Mouse (Mus musculus) layer of hippocampus, postnatal 25 days (tissue): Measurements from ENCODE around the gene Fnbp1. TPM values are rescaled to one million over a fixed set of nuclear protein-coding genes. Genes with fewer than 3 reads are reported as not detected.

Experiments
- DNase-seq, 2 experiments: peaks; one replicate each; pipeline ENCODE4 v3.0.0; 2022; ENCODE audit warnings: mixed read lengths in 2 of 2, low spot score in 1 of 2; ENCODE audit errors: extremely low spot score in 1 of 2
- total RNA-seq, 2 experiments: library from RNA; stranded (reverse); gene quantifications; 2 replicates each; pipeline ENCODE4 v1.2.3; 2021

Fnbp1 gene
- total RNA-seq, 2 experiments from 2014 or later: 95.1 to 118 TPM

- DNase-seq: no peak
Measured at GRCm38 (mm10) chr2:31075836-31076235, 66.0 kb downstream of the Fnbp1 start.

GRCm38 (mm10) chr2:31075168-31075567 lies 66.6 kb downstream of the Fnbp1 start:
- DNase-seq: no peak

- DNase-seq: no peak
Measured at GRCm38 (mm10) chr2:31069506-31069905, 72.3 kb downstream of the Fnbp1 start.

GRCm38 (mm10) chr2:31069114-31069445 lies 72.7 kb downstream of the Fnbp1 start:
- DNase-seq: no peak

- peak in 1 of 2 experiments; percentile 58 for DNase-seq
Measured at GRCm38 (mm10) chr2:31068246-31069113, 73.3 kb downstream of the Fnbp1 start.

- DNase-seq: no peak
Measured at GRCm38 (mm10) chr2:31067696-31068245, 74.0 kb downstream of the Fnbp1 start.

GRCm38 (mm10) chr2:31067059-31067595 lies 74.7 kb downstream of the Fnbp1 start:
- no peak for DNase-seq

- no peak for DNase-seq
Measured at GRCm38 (mm10) chr2:31066019-31066789, 75.6 kb downstream of the Fnbp1 start.

- no peak for DNase-seq
Measured at GRCm38 (mm10) chr2:31061868-31062628, 79.8 kb downstream of the Fnbp1 start.

- DNase-seq: no peak
Measured at GRCm38 (mm10) chr2:31060787-31061730, 80.7 kb downstream of the Fnbp1 start.

GRCm38 (mm10) chr2:31060271-31060670 lies 81.5 kb downstream of the Fnbp1 start:
- DNase-seq: no peak

- DNase-seq: no peak
Measured at GRCm38 (mm10) chr2:31058443-31058842, 83.4 kb downstream of the Fnbp1 start.

GRCm38 (mm10) chr2:31057549-31058177 lies 84.1 kb downstream of the Fnbp1 start:
- peak in 1 of 2 experiments; percentile 14 for DNase-seq

GRCm38 (mm10) chr2:31056070-31056469 lies 85.7 kb downstream of the Fnbp1 start:
- DNase-seq: no peak

- DNase-seq: no peak
Measured at GRCm38 (mm10) chr2:31053851-31054340, 87.9 kb downstream of the Fnbp1 start.

GRCm38 (mm10) chr2:31053426-31053825 lies 88.4 kb downstream of the Fnbp1 start:
- no peak for DNase-seq

- DNase-seq: no peak
Measured at GRCm38 (mm10) chr2:31052441-31052840, 89.4 kb downstream of the Fnbp1 start.

- DNase-seq: no peak
Measured at GRCm38 (mm10) chr2:31048037-31048436, 93.8 kb downstream of the Fnbp1 start.

GRCm38 (mm10) chr2:31043856-31044255 lies 98.0 kb downstream of the Fnbp1 start:
- no peak for DNase-seq
